Mouse (Mus musculus): Measurements from ENCODE around the gene Cdk19. TPM values are rescaled to one million over a fixed set of nuclear protein-coding genes. Genes with fewer than 3 reads are reported as not detected.

The Cdk19 gene
- polyA plus RNA-seq, 1 experiment from 2014 or later, result 8.6 TPM

DNA sequence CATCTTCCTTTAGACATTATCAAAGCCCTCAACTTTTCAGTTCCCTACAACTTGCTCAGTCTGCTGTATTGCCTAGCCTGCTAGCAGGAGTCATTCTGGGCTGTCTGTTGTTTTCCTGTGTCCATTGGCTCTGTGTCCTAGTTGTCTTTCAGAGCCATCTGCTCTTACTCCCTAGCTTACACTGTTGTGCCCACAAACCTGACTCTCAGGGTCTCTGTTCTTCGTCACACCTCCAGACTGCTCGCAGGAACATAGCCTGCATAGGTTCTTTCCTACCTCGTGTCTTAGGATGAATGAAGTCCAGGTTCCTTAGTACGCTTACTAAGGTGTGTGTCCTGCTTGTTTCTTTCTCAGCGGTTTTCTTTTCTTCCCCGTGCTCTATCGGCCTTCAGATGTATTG lies 35.5 kb downstream of the Cdk19 start:
- Histone ChIP-seq H3K9me3 (no peaks in the 10 kb centered on the region), H3K9ac (no peak overlapping the region), H3K27me3 (replicated peaks) (no peaks in the 10 kb centered on the region), H3K4me1 (peaks cover 11% of the 10 kb centered on the region), H3K27ac (no peak overlapping the region), H3K36me3 (replicated peaks) (no peaks in the 10 kb centered on the region), H3K4me2 (no peak overlapping the region), H3K4me3 (no peak overlapping the region)
- ATAC-seq (replicated peaks), result no peak
- 85% methylated on average over 7 of the region's 7 CpGs for WGBS

DNA sequence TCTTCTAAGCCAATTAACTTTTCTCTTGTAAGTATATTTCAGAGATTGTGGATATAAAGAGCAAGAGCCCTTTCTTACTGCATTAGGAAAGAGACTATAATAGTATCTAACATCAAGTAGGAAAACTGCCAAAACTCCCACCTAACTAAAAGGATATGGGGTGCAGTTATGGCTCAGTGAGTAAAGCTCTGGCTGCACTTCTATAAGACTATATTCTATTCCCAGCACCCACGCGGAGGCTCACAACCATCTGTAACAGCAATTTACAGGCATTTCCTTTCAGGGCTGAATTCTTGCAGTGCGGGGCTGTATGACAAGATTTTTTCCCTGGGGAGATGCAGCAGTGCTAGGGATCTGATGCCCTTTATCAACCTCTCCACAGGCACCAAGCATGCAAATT lies 36.9 kb downstream of the Cdk19 start:
- H3K4me2 ChIP-seq, result no peak overlapping the region
- 58% methylated on average over 3 of the region's 3 CpGs for WGBS
- H3K4me3 ChIP-seq, result no peak overlapping the region
- H3K9me3 ChIP-seq, result no peaks in the 10 kb centered on the region
- no peak for ATAC-seq (replicated peaks)
- H3K27ac ChIP-seq, result no peak overlapping the region
- no peak overlapping the region for H3K9ac ChIP-seq
- peaks cover 11% of the 10 kb centered on the region for H3K4me1 ChIP-seq
- H3K36me3 ChIP-seq (replicated peaks), result no peaks in the 10 kb centered on the region
- no peaks in the 10 kb centered on the region for H3K27me3 ChIP-seq (replicated peaks)

DNA sequence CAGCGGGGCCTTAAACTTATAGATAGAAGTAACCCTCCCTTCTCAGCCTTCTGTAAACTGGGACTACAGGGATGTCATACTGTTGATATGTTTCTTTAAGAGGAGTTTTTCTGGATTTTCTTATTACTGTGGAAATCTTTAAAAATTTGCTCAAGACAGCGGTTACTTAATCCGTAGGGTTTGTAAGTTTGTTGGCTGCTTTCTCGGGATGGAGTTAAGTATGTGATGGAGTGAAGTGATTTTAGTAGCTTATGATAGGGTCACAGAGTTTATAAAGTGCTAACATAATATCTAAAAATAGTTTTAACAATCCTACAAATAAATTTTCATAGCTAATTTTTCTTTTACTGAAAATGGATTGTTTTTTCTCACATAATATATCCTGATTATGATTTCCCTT lies 38.9 kb downstream of the Cdk19 start:
- Histone ChIP-seq H3K4me1 (no peaks in the 10 kb centered on the region), H3K27me3 (replicated peaks) (no peaks in the 10 kb centered on the region), H3K4me3 (no peak overlapping the region), H3K36me3 (replicated peaks) (no peaks in the 10 kb centered on the region), H3K9me3 (no peaks in the 10 kb centered on the region), H3K9ac (no peak overlapping the region), H3K4me2 (no peak overlapping the region), H3K27ac (no peak overlapping the region)
- 96% methylated on average over 4 of the region's 4 CpGs for WGBS
- no peak for ATAC-seq (replicated peaks)

DNA sequence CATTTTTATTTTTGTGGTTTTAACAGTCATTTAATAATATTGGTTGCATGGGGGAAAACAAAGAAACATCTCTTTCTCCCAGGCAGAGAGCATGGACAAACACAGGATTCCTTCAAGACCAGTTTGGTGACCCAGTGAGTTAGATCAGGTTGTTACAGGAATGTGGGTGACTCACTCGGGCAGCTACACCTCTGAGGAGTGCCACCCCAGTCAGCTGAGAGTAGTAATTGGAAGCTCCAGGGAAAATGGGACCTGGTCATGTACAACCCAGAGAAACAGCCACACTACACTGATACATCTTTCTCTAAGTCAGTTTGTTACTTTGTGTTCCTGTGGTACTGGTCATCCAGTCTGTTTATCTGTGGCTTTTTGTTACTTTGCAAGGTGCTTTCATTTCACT lies 40.3 kb downstream of the Cdk19 start:
- Histone ChIP-seq H3K9me3 (no peaks in the 10 kb centered on the region), H3K9ac (no peak overlapping the region), H3K27ac (no peak overlapping the region), H3K27me3 (replicated peaks) (no peaks in the 10 kb centered on the region), H3K4me3 (no peak overlapping the region), H3K4me2 (no peak overlapping the region), H3K36me3 (replicated peaks) (no peaks in the 10 kb centered on the region), H3K4me1 (no peaks in the 10 kb centered on the region)
- ATAC-seq (replicated peaks), result no peak
- WGBS, result 84% methylated on average over 1 of the region's 1 CpGs

DNA sequence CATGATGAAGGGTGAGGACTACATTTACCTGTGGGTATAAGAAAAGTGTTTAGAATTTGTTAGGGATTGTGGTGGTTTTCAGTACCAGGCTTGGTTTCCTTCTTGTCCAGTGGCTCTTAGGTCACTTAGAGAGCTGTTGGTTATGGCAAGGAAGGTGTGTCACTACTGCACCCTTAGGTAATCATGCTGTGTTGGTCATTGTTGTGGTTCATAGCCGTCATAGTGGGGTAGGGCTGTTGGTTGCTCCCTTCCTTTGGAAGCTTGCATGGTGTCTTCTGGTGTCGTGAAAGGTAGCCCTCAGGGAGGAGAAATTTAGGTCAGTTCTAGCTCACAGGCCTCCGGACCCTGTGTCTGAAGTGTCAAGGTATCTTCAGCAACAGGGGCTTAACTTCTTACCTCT lies 46.0 kb downstream of the Cdk19 start:
- Histone ChIP-seq H3K27ac (no peak overlapping the region), H3K9me3 (no peaks in the 10 kb centered on the region), H3K27me3 (replicated peaks) (no peaks in the 10 kb centered on the region), H3K4me2 (no peak overlapping the region), H3K9ac (no peak overlapping the region), H3K4me1 (no peaks in the 10 kb centered on the region), H3K36me3 (replicated peaks) (no peaks in the 10 kb centered on the region), H3K4me3 (no peak overlapping the region)
- WGBS, result 95% methylated on average over 3 of the region's 3 CpGs
- no peak for ATAC-seq (replicated peaks)

DNA sequence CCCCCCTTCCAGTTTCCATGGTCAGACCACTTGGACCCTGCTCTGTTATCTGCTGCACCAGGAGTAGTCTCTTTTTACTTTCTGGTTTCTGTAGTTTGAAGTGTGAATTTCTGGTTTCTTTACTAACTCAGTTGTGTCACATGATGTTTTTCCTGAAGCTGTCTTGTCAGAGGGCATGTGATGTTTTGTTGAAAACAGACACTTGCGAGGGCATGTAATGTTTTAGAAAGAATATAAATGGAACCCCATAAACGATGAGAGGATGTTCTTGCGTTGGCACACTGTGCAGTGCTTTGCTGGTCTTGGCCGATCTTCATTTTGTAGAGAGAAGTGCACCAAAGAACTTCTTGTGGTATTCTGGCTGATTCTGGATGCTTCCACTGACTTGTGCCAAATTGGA lies 46.8 kb downstream of the Cdk19 start:
- H3K27me3 ChIP-seq (replicated peaks), result no peaks in the 10 kb centered on the region
- ATAC-seq (replicated peaks), result no peak
- no peaks in the 10 kb centered on the region for H3K9me3 ChIP-seq
- no peaks in the 10 kb centered on the region for H3K36me3 ChIP-seq (replicated peaks)
- H3K4me2 ChIP-seq, result no peak overlapping the region
- H3K4me1 ChIP-seq, result no peaks in the 10 kb centered on the region
- no peak overlapping the region for H3K27ac ChIP-seq
- 95% methylated on average over 4 of the region's 4 CpGs for WGBS
- H3K9ac ChIP-seq, result no peak overlapping the region
- no peak overlapping the region for H3K4me3 ChIP-seq

DNA sequence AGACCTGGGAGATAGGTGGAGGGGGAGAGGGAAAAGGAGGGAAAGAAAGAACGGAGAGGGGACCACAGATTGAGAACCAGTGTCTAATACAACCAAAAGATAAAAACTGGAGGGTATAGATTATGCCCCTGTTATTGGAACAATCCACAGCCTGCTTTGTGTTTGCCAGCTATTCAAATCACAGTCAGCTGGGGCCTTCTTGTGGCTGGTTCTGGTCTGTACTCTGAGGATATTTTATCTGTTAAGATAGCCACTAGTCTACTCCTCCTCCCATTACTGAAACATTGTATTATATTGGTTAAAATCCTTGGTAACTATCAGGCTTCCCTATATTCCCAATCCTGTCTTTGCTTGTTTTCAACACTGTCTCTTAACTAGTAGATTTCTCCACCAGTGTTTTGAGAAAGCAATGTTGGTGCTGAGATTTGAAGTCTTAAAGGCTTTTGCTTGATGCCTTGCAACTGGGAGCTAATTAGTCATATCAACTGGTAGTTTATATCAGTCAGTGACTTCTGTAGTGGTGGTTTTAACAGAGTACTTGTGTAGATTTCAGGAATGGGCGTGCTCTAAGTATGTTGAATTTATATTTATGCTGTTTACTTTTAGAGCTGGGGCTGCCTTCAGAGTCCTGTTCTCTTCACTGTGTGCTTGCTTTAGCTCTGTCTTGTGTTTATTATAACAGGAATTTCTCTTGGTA lies 54.2 kb downstream of the Cdk19 start:
- no peaks in the 10 kb centered on the region for H3K4me1 ChIP-seq
- H3K27me3 ChIP-seq (replicated peaks), result no peaks in the 10 kb centered on the region
- no peak overlapping the region for H3K4me2 ChIP-seq
- no peak overlapping the region for H3K9ac ChIP-seq
- H3K9me3 ChIP-seq, result no peaks in the 10 kb centered on the region
- H3K27ac ChIP-seq, result no peak overlapping the region
- H3K36me3 ChIP-seq (replicated peaks), result no peaks in the 10 kb centered on the region
- ATAC-seq (replicated peaks), result no peak
- WGBS, result 78% methylated on average over 2 of the region's 2 CpGs
- H3K4me3 ChIP-seq, result no peak overlapping the region

DNA sequence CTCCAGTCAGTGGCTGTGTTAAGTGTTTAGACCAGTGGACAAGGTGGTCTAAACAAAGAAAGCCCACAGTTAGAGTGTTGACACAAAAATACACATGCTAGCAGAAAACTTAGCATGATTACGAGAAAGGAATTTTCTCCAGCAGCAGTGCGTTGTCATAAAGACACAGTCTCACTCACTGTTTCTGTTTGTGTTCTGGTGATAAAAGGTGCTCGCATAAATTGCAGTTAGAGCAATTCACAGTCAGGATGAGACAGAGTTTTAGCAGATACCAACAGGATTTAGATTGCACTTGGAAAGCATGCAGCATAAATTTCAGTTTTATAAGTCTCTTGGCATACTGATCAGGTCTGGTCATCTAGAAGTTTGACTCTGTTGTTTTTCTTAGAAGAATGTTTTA lies 59.5 kb downstream of the Cdk19 start:
- Histone ChIP-seq H3K4me2 (no peak overlapping the region), H3K27me3 (replicated peaks) (no peaks in the 10 kb centered on the region), H3K4me1 (no peaks in the 10 kb centered on the region), H3K4me3 (no peak overlapping the region), H3K36me3 (replicated peaks) (no peaks in the 10 kb centered on the region), H3K27ac (no peak overlapping the region), H3K9me3 (no peaks in the 10 kb centered on the region), H3K9ac (no peak overlapping the region)
- WGBS, result 87% methylated on average over 3 of the region's 3 CpGs
- no peak for ATAC-seq (replicated peaks)

DNA sequence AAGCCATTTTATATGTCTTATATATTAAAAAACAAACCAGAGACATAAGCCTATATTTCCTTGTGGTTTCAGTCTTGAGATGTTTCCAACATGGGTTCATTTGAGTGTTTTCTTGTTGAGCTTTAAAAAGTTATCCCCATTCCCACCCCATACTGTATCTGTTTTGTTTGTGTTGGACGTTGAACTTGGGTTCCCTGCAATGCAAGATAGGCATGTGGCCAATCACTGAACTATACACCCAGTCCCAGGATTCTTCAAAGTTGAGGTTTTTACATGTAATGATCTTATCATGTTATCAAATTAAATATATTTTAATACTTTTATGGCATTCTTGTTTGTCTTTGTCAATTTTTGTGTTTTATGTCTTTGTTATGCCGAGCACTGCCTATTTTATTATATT lies 60.0 kb downstream of the Cdk19 start:
- Histone ChIP-seq H3K9ac (no peak overlapping the region), H3K27me3 (replicated peaks) (no peaks in the 10 kb centered on the region), H3K9me3 (no peaks in the 10 kb centered on the region), H3K4me1 (no peaks in the 10 kb centered on the region), H3K4me2 (no peak overlapping the region), H3K36me3 (replicated peaks) (no peaks in the 10 kb centered on the region), H3K27ac (no peak overlapping the region), H3K4me3 (no peak overlapping the region)
- no peak for ATAC-seq (replicated peaks)
- 77% methylated on average over 2 of the region's 2 CpGs for WGBS

DNA sequence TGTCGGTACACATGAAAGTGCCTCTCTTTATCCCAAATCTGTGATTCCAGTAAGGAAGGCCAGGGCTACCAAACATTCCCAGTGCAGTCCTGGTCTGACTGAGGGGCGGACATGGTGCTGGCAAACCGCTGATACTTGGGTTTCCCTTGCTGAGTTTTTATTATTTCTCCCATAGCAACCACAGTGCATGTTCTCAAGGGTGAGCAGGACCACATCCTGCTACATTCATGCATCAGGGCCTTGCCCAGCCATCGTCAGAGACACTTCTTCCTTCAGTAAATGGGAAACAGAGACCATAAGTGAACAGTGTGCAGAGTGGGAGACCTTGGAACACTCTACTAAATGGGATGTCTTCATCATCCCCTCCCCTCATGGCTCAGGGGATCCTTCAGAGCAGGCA lies 60.9 kb downstream of the Cdk19 start:
- H3K9me3 ChIP-seq, result no peaks in the 10 kb centered on the region

DNA sequence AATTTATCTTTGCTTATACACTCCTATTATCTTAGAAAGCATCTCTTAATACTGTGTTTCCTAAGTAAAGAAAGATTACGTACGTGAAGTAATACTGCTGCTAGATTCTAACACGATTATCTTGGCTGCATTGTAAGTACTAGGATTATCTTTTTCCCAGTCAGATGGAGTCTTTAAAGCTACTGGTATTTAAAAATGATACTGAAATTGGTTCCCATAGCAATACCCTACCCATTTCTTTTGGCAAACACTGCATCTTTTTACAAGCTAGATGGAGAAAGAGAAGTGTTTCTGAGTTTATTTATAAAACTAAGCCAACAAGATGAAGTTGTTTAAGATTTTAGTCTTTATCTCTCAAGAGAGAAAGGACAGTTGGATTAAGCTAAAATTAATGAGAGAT lies 67.3 kb downstream of the Cdk19 start:
- Histone ChIP-seq H3K9ac (no peak overlapping the region), H3K4me1 (no peaks in the 10 kb centered on the region), H3K27me3 (replicated peaks) (no peaks in the 10 kb centered on the region), H3K4me3 (no peak overlapping the region), H3K36me3 (replicated peaks) (no peaks in the 10 kb centered on the region), H3K9me3 (no peaks in the 10 kb centered on the region), H3K4me2 (no peak overlapping the region), H3K27ac (no peak overlapping the region)
- WGBS, result 71% methylated on average over 3 of the region's 3 CpGs
- no peak for ATAC-seq (replicated peaks)

More for the DNA sequence above, 60.9 kb downstream of the Cdk19 start:
- Histone ChIP-seq H3K4me1 (no peaks in the 10 kb centered on the region), H3K27me3 (replicated peaks) (no peaks in the 10 kb centered on the region), H3K27ac (no peak overlapping the region), H3K4me3 (no peak overlapping the region), H3K36me3 (replicated peaks) (no peaks in the 10 kb centered on the region), H3K9ac (no peak overlapping the region), H3K4me2 (no peak overlapping the region)
- 88% methylated on average over 4 of the region's 4 CpGs for WGBS
- ATAC-seq (replicated peaks), result no peak

DNA sequence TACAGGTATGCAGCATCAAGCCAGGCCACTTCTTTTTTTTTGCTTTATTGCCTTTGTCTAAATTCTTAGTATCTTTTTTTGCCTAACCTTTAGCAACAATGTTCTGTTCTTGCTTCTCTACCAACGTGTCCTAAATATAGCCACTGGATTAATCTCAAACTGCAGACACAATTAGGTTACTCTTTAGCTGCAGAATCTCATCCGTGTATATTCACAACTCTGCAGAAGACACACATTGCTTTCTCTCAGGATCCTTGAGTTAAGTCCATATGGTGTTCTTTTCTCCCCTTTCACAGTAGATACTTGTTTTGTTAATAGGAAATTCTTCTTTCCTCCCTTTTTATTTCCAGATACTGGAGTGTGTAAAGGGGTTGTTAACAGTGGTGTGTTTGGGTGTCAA lies 70.0 kb downstream of the Cdk19 start:
- Histone ChIP-seq H3K9me3 (no peaks in the 10 kb centered on the region), H3K27ac (no peak overlapping the region), H3K4me2 (no peak overlapping the region), H3K27me3 (replicated peaks) (no peaks in the 10 kb centered on the region), H3K4me1 (no peaks in the 10 kb centered on the region), H3K36me3 (replicated peaks) (no peaks in the 10 kb centered on the region), H3K9ac (no peak overlapping the region), H3K4me3 (no peak overlapping the region)
- 93% methylated on average over 2 of the region's 2 CpGs for WGBS
- ATAC-seq (replicated peaks), result no peak

DNA sequence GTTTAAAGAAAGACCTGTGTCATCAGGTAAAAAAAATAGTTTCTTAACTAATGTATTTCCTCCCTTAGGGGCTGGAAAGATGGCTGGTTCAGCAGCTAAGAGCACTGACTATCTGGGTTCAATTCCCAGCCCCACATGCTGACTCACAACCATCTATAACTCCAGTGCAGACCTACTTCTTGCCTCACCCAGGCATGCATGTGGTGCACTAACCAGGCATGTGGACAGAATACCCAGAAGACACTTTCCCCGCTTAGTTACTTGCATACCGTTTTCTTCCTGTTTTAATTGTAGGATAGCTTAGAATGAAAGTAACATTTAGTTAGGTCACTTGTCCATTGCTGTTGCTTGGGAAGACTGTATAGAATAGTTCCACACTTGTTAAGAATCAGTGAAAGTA lies 72.0 kb downstream of the Cdk19 start:
- Histone ChIP-seq H3K4me3 (no peak overlapping the region), H3K4me2 (no peak overlapping the region), H3K9me3 (no peaks in the 10 kb centered on the region), H3K27me3 (replicated peaks) (no peaks in the 10 kb centered on the region), H3K9ac (no peak overlapping the region), H3K4me1 (no peaks in the 10 kb centered on the region), H3K36me3 (replicated peaks) (no peaks in the 10 kb centered on the region), H3K27ac (no peak overlapping the region)
- 97% methylated on average over 2 of the region's 2 CpGs for WGBS
- ATAC-seq (replicated peaks), result no peak
